Mouse (Mus musculus): ENCODE results near the gene Olfr1420. TPM values are rescaled to one million over a fixed set of nuclear protein-coding genes. Genes with fewer than 3 reads are reported as not detected.

Gene Olfr1420
- polyA plus RNA-seq (2012), result not detected in 2 replicates

GRCm38 (mm10) chr19:11886265-11886664, at the start of gene Olfr1420:
Gene Olfr1420, plus strand, starts transcription at chr19:11886565.

GRCm38 (mm10) chr19:11839119-11839518, 47.2 kb upstream of the Olfr1420 start, which contains the start of gene Olfr1417:
Gene Olfr1417, minus strand, starts transcription at chr19:11839219.

GRCm38 (mm10) chr19:11860966-11861365, 25.4 kb upstream of the Olfr1420 start, which contains the start of gene Olfr1418:
Gene Olfr1418, minus strand, starts transcription at chr19:11861066.

DNA sequence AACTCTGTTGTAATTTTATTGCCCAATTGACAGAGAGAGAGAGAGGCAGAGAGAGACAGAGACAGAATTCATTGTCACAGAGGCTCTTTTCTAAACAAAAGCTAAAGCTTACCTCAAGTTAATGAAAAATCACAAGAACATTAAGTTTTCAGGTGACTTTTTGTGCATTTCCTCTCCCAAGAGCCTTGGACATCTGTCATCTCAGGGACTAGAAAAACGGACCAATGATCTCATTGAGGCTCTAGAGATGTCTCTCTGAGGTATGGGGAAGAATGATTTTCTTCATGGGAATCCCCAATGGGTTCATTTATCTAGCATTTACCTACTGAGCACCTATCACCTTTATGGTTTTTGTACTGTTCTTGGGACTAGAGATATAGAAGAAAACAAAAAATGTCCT, 11.4 kb upstream of the Olfr1420 start, which contains the start of gene Olfr1419:
Gene Olfr1419, minus strand, starts transcription at position 101 of the 400 bp plus-strand sequence.

DNA sequence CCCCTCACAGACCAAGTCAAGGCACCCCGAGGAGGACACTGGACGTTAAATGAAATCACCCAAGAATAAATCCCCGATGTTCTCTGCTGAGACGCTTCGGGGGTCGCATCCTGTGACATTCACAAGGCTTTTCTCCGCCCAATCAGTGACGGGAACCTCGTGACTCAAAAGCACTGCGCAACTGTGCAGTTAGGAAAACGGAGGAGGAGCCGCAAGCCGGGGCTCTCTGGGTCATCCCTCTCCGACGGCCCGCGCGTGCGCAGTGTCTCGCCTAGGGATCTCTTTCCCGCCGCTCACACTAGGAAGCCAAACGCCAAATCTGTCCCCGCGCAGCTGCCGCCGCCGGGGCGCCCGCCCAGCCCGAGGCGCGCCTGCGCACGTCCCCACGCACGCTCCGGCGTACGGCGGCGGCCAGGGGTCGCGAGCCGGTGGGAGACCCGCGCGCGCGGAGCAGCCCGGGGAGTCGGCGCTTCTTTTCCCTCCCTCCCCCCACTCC, 25.7 kb downstream of the Olfr1420 start, which contains the start of gene Patl1:
Gene Patl1, plus strand, starts transcription at position 363 of the 496 bp plus-strand sequence.

Other genes starting within 250 kb of the Olfr1420 start
- 26.2 and 44.0 TPM in 2 replicates for gene Ms4a3, start 245.7 kb upstream of the Olfr1420 start, polyA plus RNA-seq (2012)
- not detected in 2 replicates for gene Oosp2, start 226.0 kb upstream of the Olfr1420 start, polyA plus RNA-seq (2012)
- gene Oosp1, start 195.4 kb upstream of the Olfr1420 start, polyA plus RNA-seq (2012), result 0.11 and 0.26 TPM in 2 replicates
- gene Oosp3, start 189.5 kb upstream of the Olfr1420 start, polyA plus RNA-seq (2012), result not detected in 2 replicates
- not detected in 2 replicates for gene Gif, start 139.0 kb upstream of the Olfr1420 start, polyA plus RNA-seq (2012)
- 19.4 and 19.9 TPM in 2 replicates for gene Mrpl16, start 116.2 kb upstream of the Olfr1420 start, polyA plus RNA-seq (2012)
- gene Stx3, start 67.2 kb upstream of the Olfr1420 start, polyA plus RNA-seq (2012), result 8.1 and 15.3 TPM in 2 replicates
- not detected in 2 replicates for gene Olfr1417, start 47.3 kb upstream of the Olfr1420 start, polyA plus RNA-seq (2012)
- not detected in 2 replicates for gene Olfr1418, start 25.5 kb upstream of the Olfr1420 start, polyA plus RNA-seq (2012)
- not detected in 2 replicates for gene Olfr1419, start 11.5 kb upstream of the Olfr1420 start, polyA plus RNA-seq (2012)
- 11.8 and 12.1 TPM in 2 replicates for gene Patl1, start 25.8 kb downstream of the Olfr1420 start, polyA plus RNA-seq (2012)
- 11.0 and 11.2 TPM in 2 replicates for gene Osbp, start 79.4 kb downstream of the Olfr1420 start, polyA plus RNA-seq (2012)
- not detected in 2 replicates for gene Olfr1423, start 154.8 kb downstream of the Olfr1420 start, polyA plus RNA-seq (2012)
- not detected in 2 replicates for gene Olfr1424, start 176.1 kb downstream of the Olfr1420 start, polyA plus RNA-seq (2012)
- not detected in 2 replicates for gene Olfr1425, start 191.2 kb downstream of the Olfr1420 start, polyA plus RNA-seq (2012)
- gene Olfr1426, start 205.4 kb downstream of the Olfr1420 start, polyA plus RNA-seq (2012), result not detected in 2 replicates
- gene Olfr1427, start 216.8 kb downstream of the Olfr1420 start, polyA plus RNA-seq (2012), result 0.03 TPM in 1 of 2 replicates, not detected in the other
- not detected in 2 replicates for gene Olfr1428, start 229.3 kb downstream of the Olfr1420 start, polyA plus RNA-seq (2012)
- not detected in 2 replicates for gene Olfr76, start 236.6 kb downstream of the Olfr1420 start, polyA plus RNA-seq (2012)